Mouse (Mus musculus) cerebellum, adult 2 months (tissue): Measurements from ENCODE around the gene Slc35g3. TPM values are rescaled to one million over a fixed set of nuclear protein-coding genes. Genes with fewer than 3 reads are reported as not detected.

ENCODE experiments used
- DNase-seq, 2 experiments: peaks; one replicate each; pipeline ENCODE4 v3.0.0; 2021
- H3K27ac ChIP-seq: fragments of 200-500 bp; 2 replicates; pipeline ENCODE4 v1.5.1; 2012; ENCODE audit warnings: low read length, control low read depth, inconsistent platforms; ENCODE audit not compliant: insufficient read depth
- H3K27me3 ChIP-seq: fragments of 200-500 bp; 2 replicates; pipeline ENCODE4 v1.6.1; 2012; ENCODE audit warnings: inconsistent platforms, mild to moderate bottlenecking, low read length, moderate library complexity; ENCODE audit not compliant: control insufficient read depth, insufficient read depth
- H3K4me1 ChIP-seq: fragments of 200-500 bp; 2 replicates; pipeline ENCODE4 v1.6.1; 2011; ENCODE audit warnings: low read length; ENCODE audit not compliant: control insufficient read depth, insufficient read depth
- H3K4me3 ChIP-seq: fragments of 200-500 bp; replicated peaks from 2 replicates; pipeline ENCODE3; 2011; ENCODE audit warnings: mild to moderate bottlenecking, low read depth, low read length, control low read depth; ENCODE audit not compliant: insufficient read depth
- CTCF ChIP-seq: fragments of 200-500 bp; IDR thresholded peaks from 2 replicates; pipeline ENCODE4 v1.5.1; 2011; ENCODE audit warnings: low read depth, mild to moderate bottlenecking, control low read depth, low read length, moderate library complexity, borderline replicate concordance; ENCODE audit not compliant: insufficient read depth
- POLR2A ChIP-seq: fragments of 200-500 bp; IDR thresholded peaks from 2 replicates; pipeline ENCODE4 v1.6.1; 2011; ENCODE audit warnings: low read length, control low read depth, borderline replicate concordance; ENCODE audit not compliant: insufficient read depth
- WGBS: fragments of 180-500 bp; shearing (Covaris S2); methylation state at CpG from one replicate; pipeline ENCODE4 v1.1.7; 2018; 5-methylcytosine and 5-hydroxymethylcytosine counted together
- polyA plus RNA-seq: library from polyadenylated mRNA; depleted of rRNA; stranded (reverse); fragments of >200 nt; gene quantifications from 2 replicates; pipeline ENCODE4 v1.2.3, GENCODE M21; 2012

The Slc35g3 gene
- polyA plus RNA-seq, 1 experiment, result not detected

DNA sequence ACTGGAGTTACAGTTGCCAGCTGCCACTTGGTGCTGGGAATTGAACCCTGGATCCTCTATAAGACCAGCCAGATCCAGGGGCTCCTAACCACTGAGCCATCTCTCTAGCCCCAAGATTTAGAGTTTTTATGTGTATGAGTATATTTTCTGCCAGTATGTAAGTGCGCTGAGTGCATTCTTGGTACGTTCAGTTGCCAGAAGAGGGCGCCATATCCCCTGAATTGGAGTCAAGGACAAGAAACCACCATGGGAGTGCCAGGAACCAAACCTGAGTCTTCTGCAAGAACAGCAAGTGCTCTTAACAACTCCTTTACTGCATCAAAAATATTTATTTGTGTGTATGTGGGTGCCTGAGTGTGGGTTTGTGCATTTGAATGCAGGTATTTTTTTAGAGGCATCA lies 32.7 kb downstream of the Slc35g3 start:
- peak; percentile 45 to 53 for DNase-seq
- TF ChIP-seq CTCF (peak; percentile 49; the same call in 1 of the 2 replicates), POLR2A (no peak)
- no peak overlapping the region for H3K27ac ChIP-seq

DNA sequence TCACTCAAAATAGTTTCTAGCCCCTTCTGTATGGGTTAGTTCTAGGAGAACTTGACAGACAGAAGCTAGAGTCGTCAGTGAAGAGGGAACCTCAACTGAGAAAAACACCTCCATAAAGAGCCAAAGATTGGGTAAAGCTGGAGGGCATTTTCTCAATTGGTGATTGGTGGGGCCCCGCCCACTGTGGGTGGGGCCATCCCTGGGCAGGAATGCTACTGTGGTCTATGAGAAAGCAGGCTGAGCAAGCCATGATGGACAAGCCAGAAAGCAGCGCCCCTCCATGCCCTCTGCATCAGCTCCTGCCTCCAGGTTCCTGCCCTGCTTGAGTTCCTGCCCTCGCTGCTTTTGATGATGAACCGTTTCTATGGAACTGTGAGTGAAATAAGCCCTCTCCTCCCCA lies 35.8 kb downstream of the Slc35g3 start:
- H3K27me3 ChIP-seq, result no peaks in the 10 kb centered on the region; the same call in 1 of the 2 replicates
- TF ChIP-seq CTCF, result no peak
- TF ChIP-seq POLR2A, result no peak
- H3K4me3 ChIP-seq, result no peak overlapping the region
- no peak for DNase-seq
- no peaks in the 10 kb centered on the region for H3K4me1 ChIP-seq
- 54% methylated on average over 5 of the region's 5 CpGs for WGBS
- no peak overlapping the region for H3K27ac ChIP-seq

More for the DNA sequence above, 32.7 kb downstream of the Slc35g3 start:
- WGBS, result 34% methylated on average over 3 of the region's 3 CpGs
- no peaks in the 10 kb centered on the region; the same call in 1 of the 2 replicates for H3K27me3 ChIP-seq
- no peak overlapping the region for H3K4me3 ChIP-seq
- no peaks in the 10 kb centered on the region for H3K4me1 ChIP-seq

DNA sequence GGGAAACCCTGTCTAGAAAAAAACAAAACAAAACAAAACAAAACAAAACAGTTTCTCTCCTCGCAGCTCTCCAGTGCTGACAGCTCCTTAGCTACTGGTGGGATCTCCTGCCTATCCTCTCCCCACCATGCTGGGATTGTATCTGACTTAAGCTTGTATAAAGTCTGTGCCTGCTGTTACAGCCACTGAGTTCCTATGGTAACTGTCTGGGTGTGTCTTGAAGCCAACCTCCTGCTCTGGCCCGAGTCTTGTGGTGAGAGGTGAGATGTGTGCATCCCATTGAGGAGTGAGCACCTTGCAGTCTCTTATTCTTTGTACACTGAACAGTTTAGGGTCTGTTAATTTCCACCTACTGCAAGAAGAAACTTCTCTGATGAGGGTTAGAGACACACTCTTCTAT lies 38.7 kb downstream of the Slc35g3 start:
- H3K27me3 ChIP-seq, result no peaks in the 10 kb centered on the region
- no peak for DNase-seq
- no peaks in the 10 kb centered on the region for H3K4me1 ChIP-seq
- H3K27ac ChIP-seq, result no peak overlapping the region
- TF ChIP-seq CTCF, result no peak
- TF ChIP-seq POLR2A, result no peak
- no peak overlapping the region for H3K4me3 ChIP-seq
- WGBS, result 38% methylated on average over 2 of the region's 2 CpGs

DNA sequence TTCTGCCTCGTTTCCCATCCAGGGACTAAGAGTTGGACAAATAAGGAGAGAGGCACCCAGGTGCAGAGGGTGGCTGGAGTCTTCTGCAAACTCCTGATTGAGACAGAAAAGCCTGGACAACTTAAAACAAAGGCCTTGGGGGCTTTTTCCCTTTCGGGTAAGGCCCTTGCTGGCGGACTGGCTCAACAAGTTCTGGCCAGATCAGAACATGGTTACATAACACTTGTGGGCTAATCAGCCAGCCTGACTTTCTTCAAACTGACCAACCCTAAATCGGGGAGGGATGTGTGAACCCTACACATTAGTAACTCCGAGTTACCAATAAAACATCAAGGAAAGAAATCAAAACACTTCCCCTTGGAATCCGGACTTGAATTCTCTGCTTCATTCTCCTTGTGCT lies 40.9 kb downstream of the Slc35g3 start:
- TF ChIP-seq CTCF (no peak), POLR2A (no peak)
- Histone ChIP-seq H3K27me3 (no peaks in the 10 kb centered on the region), H3K4me1 (no peaks in the 10 kb centered on the region), H3K27ac (no peak overlapping the region), H3K4me3 (no peak overlapping the region)
- WGBS, result 86% methylated on average over 6 of the region's 6 CpGs
- DNase-seq, result no peak

DNA sequence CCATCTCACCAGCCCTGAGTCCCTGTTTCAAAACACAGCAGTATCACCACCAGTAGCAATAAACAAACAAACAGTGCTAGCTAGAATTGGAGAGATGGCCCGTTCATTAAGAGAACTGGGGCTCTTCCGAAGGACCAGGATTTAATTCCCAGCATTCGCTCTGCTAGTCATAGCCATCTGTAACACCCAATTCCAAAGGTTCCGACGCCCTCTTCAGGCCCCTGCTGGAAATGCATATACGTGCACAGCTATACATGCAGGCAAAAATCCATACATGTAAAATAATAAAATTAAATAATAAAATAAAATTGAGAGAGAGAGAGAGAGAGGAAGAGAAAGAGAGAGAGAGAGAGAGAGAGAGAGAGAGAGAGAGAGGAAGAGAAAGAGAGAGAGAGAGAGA lies 42.3 kb downstream of the Slc35g3 start:
- Histone ChIP-seq H3K4me3 (no peak overlapping the region), H3K27ac (no peak overlapping the region), H3K4me1 (no peaks in the 10 kb centered on the region), H3K27me3 (no peaks in the 10 kb centered on the region)
- DNase-seq, result no peak
- TF ChIP-seq CTCF (no peak), POLR2A (no peak)
- WGBS, result 73% methylated on average over 6 of the region's 6 CpGs

DNA sequence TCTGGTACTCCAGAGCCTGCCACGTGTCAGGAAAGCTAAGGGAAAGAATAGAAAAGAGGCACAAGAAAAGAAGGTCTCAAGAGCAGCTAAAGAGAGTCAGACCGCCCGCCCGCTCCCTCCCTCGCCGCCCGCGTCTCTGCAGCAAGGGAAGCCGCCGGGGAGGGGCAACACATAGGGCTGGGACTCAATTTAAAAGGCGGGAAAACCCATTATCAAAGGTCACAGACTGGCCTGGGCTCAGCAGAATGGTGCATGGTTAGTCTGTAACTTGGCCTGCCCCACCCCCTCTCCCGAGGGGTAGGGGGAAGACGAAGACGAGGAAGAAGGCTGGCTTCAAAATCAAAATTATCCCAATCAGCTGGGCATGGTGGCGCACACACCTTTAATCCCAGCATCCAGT lies 43.1 kb downstream of the Slc35g3 start:
- Histone ChIP-seq H3K4me3 (no peak overlapping the region), H3K27me3 (no peaks in the 10 kb centered on the region), H3K27ac (no peak overlapping the region), H3K4me1 (no peaks in the 10 kb centered on the region)
- no peak for DNase-seq
- WGBS, result 56% methylated on average over 15 of the region's 15 CpGs
- no peak for TF ChIP-seq POLR2A
- no peak for TF ChIP-seq CTCF

DNA sequence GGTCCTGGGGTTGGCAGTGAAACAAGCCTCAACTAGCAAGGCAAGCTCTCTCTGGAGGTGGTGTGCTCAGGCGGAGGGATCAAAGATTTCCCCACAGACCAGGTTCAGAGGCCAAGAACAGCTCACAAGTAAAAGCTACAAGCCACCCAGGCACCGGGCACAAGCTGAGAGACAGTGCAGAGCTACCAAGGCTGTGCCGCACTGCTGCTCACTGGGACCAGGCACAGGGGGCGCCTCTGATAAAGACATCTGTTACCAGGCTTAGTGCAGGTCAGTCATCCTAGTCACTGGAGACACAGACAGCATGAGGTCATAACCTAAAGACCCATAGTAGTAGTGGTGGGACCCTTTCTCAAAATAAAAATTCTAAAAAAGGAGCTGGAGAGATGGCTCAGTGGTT lies 44.8 kb downstream of the Slc35g3 start:
- no peak overlapping the region for H3K4me3 ChIP-seq
- TF ChIP-seq CTCF (no peak), POLR2A (no peak)
- H3K4me1 ChIP-seq, result no peaks in the 10 kb centered on the region
- H3K27ac ChIP-seq, result no peak overlapping the region
- WGBS, result 62% methylated on average over 4 of the region's 4 CpGs
- no peaks in the 10 kb centered on the region for H3K27me3 ChIP-seq
- no peak for DNase-seq

DNA sequence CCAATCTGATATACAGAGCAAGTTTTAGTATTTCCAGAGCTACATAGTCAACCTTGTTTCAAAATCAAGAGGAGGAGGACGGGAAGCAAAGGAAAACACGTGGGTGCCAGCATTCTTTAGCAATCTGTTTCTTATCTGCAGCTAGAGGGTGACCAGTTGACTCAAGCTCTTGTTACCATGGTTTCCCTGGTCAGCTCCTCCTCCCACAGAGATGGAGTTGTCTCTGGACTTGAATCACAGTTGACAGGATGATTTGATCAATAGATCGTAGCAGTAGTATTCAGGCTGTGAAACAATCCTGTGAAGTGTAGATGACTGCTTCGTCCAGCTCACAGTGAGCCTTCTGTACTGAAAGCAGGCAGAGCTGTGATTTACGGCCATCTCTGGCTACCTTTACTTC lies 45.8 kb downstream of the Slc35g3 start:
- no peak overlapping the region for H3K27ac ChIP-seq
- TF ChIP-seq POLR2A (no peak), CTCF (no peak)
- 43% methylated on average over 5 of the region's 5 CpGs for WGBS
- H3K4me3 ChIP-seq, result no peak overlapping the region
- no peaks in the 10 kb centered on the region for H3K27me3 ChIP-seq
- no peaks in the 10 kb centered on the region for H3K4me1 ChIP-seq
- no peak for DNase-seq

DNA sequence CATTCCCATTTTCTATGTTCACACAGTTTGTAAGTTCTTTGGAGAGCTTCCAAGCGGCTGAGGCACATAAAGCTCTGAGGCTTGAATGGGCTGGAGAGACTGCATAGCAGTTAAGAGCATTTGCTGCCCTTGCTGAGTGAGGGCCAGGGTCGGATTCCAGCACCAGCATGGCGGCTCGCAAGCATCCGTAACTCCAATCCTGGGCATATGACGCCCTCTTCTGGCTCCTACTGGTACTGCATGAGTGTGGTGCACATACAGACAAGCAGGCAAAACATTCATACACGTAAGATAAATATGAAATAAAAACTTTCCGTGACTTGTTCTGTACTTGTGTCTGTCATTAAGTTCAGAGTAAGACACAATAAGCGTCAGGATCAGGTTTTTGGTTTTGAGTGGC lies 46.3 kb downstream of the Slc35g3 start:
- 59% methylated on average over 9 of the region's 9 CpGs for WGBS
- no peak for DNase-seq
- Histone ChIP-seq H3K4me3 (no peak overlapping the region), H3K4me1 (0 out of 2 replicates have a peak, but pooled peaks cover 1% of the 10 kb centered on the region), H3K27me3 (no peaks in the 10 kb centered on the region), H3K27ac (no peak overlapping the region)
- TF ChIP-seq CTCF (peak; percentile 50; the same call in 1 of the 2 replicates), POLR2A (no peak)
